Mouse (Mus musculus) right cerebral cortex, adult 2 months (tissue): Measurements from ENCODE around the gene Tas2r118.

Experiments used
- DNase-seq, 2 experiments: peaks; one replicate each; pipeline ENCODE4 v3.0.0; 2021 to 2022; ENCODE audit warnings: low spot score in 2 of 2

Tas2r118 gene

DNA sequence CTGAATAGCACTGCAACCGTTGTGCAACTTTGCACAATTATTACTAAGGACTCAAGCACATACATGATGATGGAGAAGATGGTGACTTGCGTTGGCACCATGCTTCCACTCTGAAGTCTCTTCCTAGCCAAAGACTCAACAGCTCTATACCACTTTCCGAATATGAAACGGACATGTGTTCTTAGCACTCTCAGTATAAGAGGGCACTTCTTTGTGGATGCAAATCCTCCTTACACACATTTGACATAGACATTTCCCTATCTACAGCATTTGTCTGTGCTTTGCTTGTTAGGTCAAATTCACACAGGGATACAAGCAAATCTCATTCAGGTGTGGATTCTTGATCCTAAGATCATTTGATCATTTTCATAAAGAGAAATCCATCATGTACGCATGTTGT lies at the start of gene Tas2r118:
Tas2r118 (minus strand) TSS at position 101 of the 400 bp plus-strand sequence.
- no peak for DNase-seq

- DNase-seq = no peak
Observed at GRCm38 (mm10) chr6:24018320-24018719, 48.5 kb upstream of the Tas2r118 start.

- peak; percentile 7 to 13 for DNase-seq
Observed at GRCm38 (mm10) chr6:23993276-23993675, 23.4 kb upstream of the Tas2r118 start.

- no peak for DNase-seq
Observed at GRCm38 (mm10) chr6:23990687-23991387, 21.0 kb upstream of the Tas2r118 start.

- no peak for DNase-seq
Observed at GRCm38 (mm10) chr6:23986293-23986692, 16.4 kb upstream of the Tas2r118 start.

DNA sequence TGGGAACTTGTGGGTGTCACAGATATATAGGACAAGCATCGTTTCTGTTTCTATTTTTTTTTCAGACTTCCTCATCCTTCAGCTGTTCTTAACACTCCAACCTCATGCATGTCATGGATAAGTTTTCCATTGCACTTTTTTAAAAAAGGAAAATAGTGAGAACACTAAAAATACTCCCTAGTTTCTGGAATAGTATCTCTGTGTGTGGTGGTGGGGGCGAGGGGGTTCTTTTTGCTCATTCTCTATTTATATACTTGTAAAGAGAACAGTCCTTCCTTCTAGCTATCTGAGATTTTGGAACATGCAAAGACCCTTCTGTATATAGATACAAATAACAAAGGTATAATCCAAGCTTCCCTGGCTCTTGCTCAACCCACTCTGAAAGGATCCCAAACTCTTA lies 2.9 kb downstream of the Tas2r118 start:
- peak; percentile 10 to 22 for DNase-seq

GRCm38 (mm10) chr6:23965925-23966324 lies 3.9 kb downstream of the Tas2r118 start:
- DNase-seq = no peak

- no peak for DNase-seq
Observed at GRCm38 (mm10) chr6:23963741-23964140, 6.1 kb downstream of the Tas2r118 start.

DNA sequence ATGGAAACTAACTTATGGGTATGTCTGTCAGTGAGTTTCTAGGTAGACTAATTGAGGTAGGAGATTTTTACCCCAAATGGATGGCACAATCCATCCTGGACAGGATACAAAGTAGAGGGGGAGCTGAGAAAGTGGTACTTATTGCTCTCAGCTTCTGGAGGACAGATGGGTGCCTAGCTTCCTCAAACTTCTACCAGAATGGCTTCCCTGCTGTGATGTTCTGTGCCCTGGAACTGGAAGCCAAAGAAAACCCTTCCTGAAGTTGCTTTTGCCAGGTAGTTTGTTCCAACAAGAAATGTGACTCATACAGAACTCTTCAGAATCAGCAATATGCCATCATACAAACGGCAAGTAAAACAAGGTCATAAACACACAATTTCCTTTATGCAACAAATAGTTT lies 29.1 kb downstream of the Tas2r118 start:
- DNase-seq = no peak

- no peak for DNase-seq
Observed at GRCm38 (mm10) chr6:23938575-23939488, 31.0 kb downstream of the Tas2r118 start.

GRCm38 (mm10) chr6:23936414-23936813 lies 33.4 kb downstream of the Tas2r118 start:
- DNase-seq = no peak

- DNase-seq = no peak
Observed at GRCm38 (mm10) chr6:23923806-23924205, 46.1 kb downstream of the Tas2r118 start.
